Mouse (Mus musculus): Measurements from ENCODE around the gene Dock4. TPM values are rescaled to one million over a fixed set of nuclear protein-coding genes. Genes with fewer than 3 reads are reported as not detected.

The Dock4 gene
- polyA plus RNA-seq, 1 experiment, result 0.56 TPM

- no peak overlapping the region for H3K27ac ChIP-seq (ENCODE audit: control insufficient read depth, insufficient read depth, low read depth, low read length)
- TF ChIP-seq CTCF (IDR thresholded peaks at IDR 0.05; ENCODE audit: control insufficient read depth, insufficient read depth, insufficient replicate concordance, low read depth, low read length) (no peak), POLR2A (IDR thresholded peaks at IDR 0.05; ENCODE audit: control insufficient read depth, low read depth, low read length) (no peak)
- no peaks in the 10 kb centered on the region for H3K27me3 ChIP-seq (ENCODE audit: control insufficient read depth, insufficient read depth, low read length)
- H3K4me3 ChIP-seq (ENCODE audit: control insufficient read depth, low read depth, low read length), result no peak overlapping the region
- no peaks in the 10 kb centered on the region for H3K36me3 ChIP-seq (ENCODE audit: control insufficient read depth, insufficient read depth, low read length)
- no peaks in the 10 kb centered on the region for H3K4me1 ChIP-seq (ENCODE audit: control insufficient read depth, insufficient read depth, low read length)
Measured at GRCm38 (mm10) chr12:40745501-40745900, 299.7 kb downstream of the Dock4 start.

GRCm38 (mm10) chr12:40746081-40746480, 300.3 kb downstream of the Dock4 start:
- Histone ChIP-seq H3K4me3 (ENCODE audit: control insufficient read depth, low read depth, low read length) (no peak overlapping the region), H3K36me3 (ENCODE audit: control insufficient read depth, insufficient read depth, low read length) (no peaks in the 10 kb centered on the region), H3K27me3 (ENCODE audit: control insufficient read depth, insufficient read depth, low read length) (no peaks in the 10 kb centered on the region), H3K4me1 (ENCODE audit: control insufficient read depth, insufficient read depth, low read length) (no peaks in the 10 kb centered on the region), H3K27ac (ENCODE audit: control insufficient read depth, insufficient read depth, low read depth, low read length) (no peak overlapping the region)
- TF ChIP-seq POLR2A (IDR thresholded peaks at IDR 0.05; ENCODE audit: control insufficient read depth, low read depth, low read length) (no peak), CTCF (IDR thresholded peaks at IDR 0.05; ENCODE audit: control insufficient read depth, insufficient read depth, insufficient replicate concordance, low read depth, low read length) (no peak)

- TF ChIP-seq POLR2A (IDR thresholded peaks at IDR 0.05; ENCODE audit: control insufficient read depth, low read depth, low read length) (no peak), CTCF (IDR thresholded peaks at IDR 0.05; ENCODE audit: control insufficient read depth, insufficient read depth, insufficient replicate concordance, low read depth, low read length) (no peak)
- Histone ChIP-seq H3K27me3 (ENCODE audit: control insufficient read depth, insufficient read depth, low read length) (no peaks in the 10 kb centered on the region), H3K4me1 (ENCODE audit: control insufficient read depth, insufficient read depth, low read length) (no peaks in the 10 kb centered on the region), H3K4me3 (ENCODE audit: control insufficient read depth, low read depth, low read length) (no peak overlapping the region), H3K27ac (ENCODE audit: control insufficient read depth, insufficient read depth, low read depth, low read length) (no peak overlapping the region), H3K36me3 (ENCODE audit: control insufficient read depth, insufficient read depth, low read length) (no peaks in the 10 kb centered on the region)
Measured at GRCm38 (mm10) chr12:40759281-40759680, 313.5 kb downstream of the Dock4 start.

GRCm38 (mm10) chr12:40767258-40767816, 321.6 kb downstream of the Dock4 start:
- Histone ChIP-seq H3K27ac (ENCODE audit: control insufficient read depth, insufficient read depth, low read depth, low read length) (no peak overlapping the region), H3K4me3 (ENCODE audit: control insufficient read depth, low read depth, low read length) (no peak overlapping the region), H3K4me1 (ENCODE audit: control insufficient read depth, insufficient read depth, low read length) (no peaks in the 10 kb centered on the region), H3K36me3 (ENCODE audit: control insufficient read depth, insufficient read depth, low read length) (no peaks in the 10 kb centered on the region), H3K27me3 (ENCODE audit: control insufficient read depth, insufficient read depth, low read length) (no peaks in the 10 kb centered on the region)
- no peak for TF ChIP-seq CTCF (IDR thresholded peaks at IDR 0.05; ENCODE audit: control insufficient read depth, insufficient read depth, insufficient replicate concordance, low read depth, low read length)
- TF ChIP-seq POLR2A (IDR thresholded peaks at IDR 0.05; ENCODE audit: control insufficient read depth, low read depth, low read length), result no peak

GRCm38 (mm10) chr12:40773091-40773490, 327.3 kb downstream of the Dock4 start:
- no peak overlapping the region for H3K4me3 ChIP-seq (ENCODE audit: control insufficient read depth, low read depth, low read length)
- H3K36me3 ChIP-seq (ENCODE audit: control insufficient read depth, insufficient read depth, low read length), result no peaks in the 10 kb centered on the region
- TF ChIP-seq POLR2A (IDR thresholded peaks at IDR 0.05; ENCODE audit: control insufficient read depth, low read depth, low read length) (no peak), CTCF (IDR thresholded peaks at IDR 0.05; ENCODE audit: control insufficient read depth, insufficient read depth, insufficient replicate concordance, low read depth, low read length) (no peak)
- no peaks in the 10 kb centered on the region for H3K4me1 ChIP-seq (ENCODE audit: control insufficient read depth, insufficient read depth, low read length)
- no peak overlapping the region for H3K27ac ChIP-seq (ENCODE audit: control insufficient read depth, insufficient read depth, low read depth, low read length)
- H3K27me3 ChIP-seq (ENCODE audit: control insufficient read depth, insufficient read depth, low read length), result no peaks in the 10 kb centered on the region

GRCm38 (mm10) chr12:40781554-40781953, 335.8 kb downstream of the Dock4 start:
- H3K36me3 ChIP-seq (ENCODE audit: control insufficient read depth, insufficient read depth, low read length), result no peaks in the 10 kb centered on the region

GRCm38 (mm10) chr12:40788621-40789111, 342.9 kb downstream of the Dock4 start:
- no peaks in the 10 kb centered on the region for H3K4me1 ChIP-seq (ENCODE audit: control insufficient read depth, insufficient read depth, low read length)
- TF ChIP-seq CTCF (IDR thresholded peaks at IDR 0.05; ENCODE audit: control insufficient read depth, insufficient read depth, insufficient replicate concordance, low read depth, low read length), result no peak
- H3K27ac ChIP-seq (ENCODE audit: control insufficient read depth, insufficient read depth, low read depth, low read length), result no peak overlapping the region
- H3K4me3 ChIP-seq (ENCODE audit: control insufficient read depth, low read depth, low read length), result no peak overlapping the region
- no peaks in the 10 kb centered on the region for H3K27me3 ChIP-seq (ENCODE audit: control insufficient read depth, insufficient read depth, low read length)
- H3K36me3 ChIP-seq (ENCODE audit: control insufficient read depth, insufficient read depth, low read length), result no peaks in the 10 kb centered on the region

More at GRCm38 (mm10) chr12:40781554-40781953, 335.8 kb downstream of the Dock4 start:
- no peaks in the 10 kb centered on the region for H3K4me1 ChIP-seq (ENCODE audit: control insufficient read depth, insufficient read depth, low read length)
- no peaks in the 10 kb centered on the region for H3K27me3 ChIP-seq (ENCODE audit: control insufficient read depth, insufficient read depth, low read length)
- no peak overlapping the region for H3K4me3 ChIP-seq (ENCODE audit: control insufficient read depth, low read depth, low read length)
- TF ChIP-seq POLR2A (IDR thresholded peaks at IDR 0.05; ENCODE audit: control insufficient read depth, low read depth, low read length) (no peak), CTCF (IDR thresholded peaks at IDR 0.05; ENCODE audit: control insufficient read depth, insufficient read depth, insufficient replicate concordance, low read depth, low read length) (no peak)
- H3K27ac ChIP-seq (ENCODE audit: control insufficient read depth, insufficient read depth, low read depth, low read length), result no peak overlapping the region
